Mouse (Mus musculus): ENCODE results near the gene Bace1.

GRCm38 (mm10) chr9:45806847-45807246 lies 31.5 kb upstream of the Bace1 start:
- TF ChIP-seq CTCF (IDR thresholded peaks at IDR 0.05; ENCODE audit: low read depth) = no peak
- no peak for TF ChIP-seq EP300 (IDR thresholded peaks at IDR 0.05; ENCODE audit: low read depth)
